Mouse (Mus musculus) olfactory bulb, adult 2 months (tissue): Measurements from ENCODE around the gene 6430548M08Rik.

Experiments used
- CTCF ChIP-seq: fragments of 200-500 bp; IDR thresholded peaks from 2 replicates; pipeline ENCODE4 v1.5.1; 2012; ENCODE audit warnings: low read depth, mild to moderate bottlenecking, low read length, moderate library complexity; ENCODE audit not compliant: insufficient read depth
- POLR2A ChIP-seq: fragments of 200-500 bp; IDR thresholded peaks from 2 replicates; pipeline ENCODE4 v1.6.1; 2012; ENCODE audit warnings: mild to moderate bottlenecking, low read depth, low read length, moderate library complexity; ENCODE audit not compliant: insufficient read depth

- no peak for TF ChIP-seq CTCF
- no peak for TF ChIP-seq POLR2A
These were observed 12.6 kb downstream of the 6430548M08Rik start for GRCm38 (mm10) chr8:120126357-120127161.
